ENCODE assay signal across 8 mouse cellular contexts in the genomic region with DNA sequence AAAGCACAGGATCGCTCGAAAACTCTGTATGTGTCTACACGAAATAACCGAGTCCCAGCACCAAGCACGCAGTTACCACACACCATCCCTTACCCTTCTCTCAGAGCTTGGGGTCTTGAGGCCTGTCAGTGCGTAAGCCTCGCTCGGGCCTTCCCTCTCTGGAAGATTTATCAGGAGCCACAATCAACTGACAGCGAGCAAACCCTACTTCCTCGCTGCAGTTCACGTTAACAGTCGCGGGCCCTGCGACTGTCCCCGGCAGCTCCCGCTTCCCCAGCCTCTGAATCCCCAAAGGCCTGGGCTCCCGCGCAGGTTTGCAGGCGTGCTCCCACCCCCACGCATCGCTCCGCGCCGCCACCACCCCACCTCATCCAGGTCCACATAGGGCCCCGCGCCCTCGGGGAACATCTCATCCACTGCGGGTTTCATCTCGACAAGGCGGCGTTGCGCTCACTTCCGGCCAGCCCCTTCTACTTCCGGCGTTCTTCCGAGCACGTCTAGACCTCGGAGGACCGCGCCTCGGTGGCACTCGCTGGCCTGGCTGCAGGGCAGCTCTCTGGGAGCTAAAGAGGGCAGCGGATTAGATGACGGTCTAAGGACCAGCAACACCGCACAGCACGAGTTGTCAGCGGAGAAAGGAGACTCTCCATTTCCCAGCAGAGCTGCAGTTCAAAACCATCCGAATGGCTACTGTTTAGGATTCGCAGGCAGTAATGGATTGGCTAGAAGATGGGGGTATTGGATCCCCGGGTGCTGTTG. TPM values are rescaled to one million over a fixed set of nuclear protein-coding genes. Genes with fewer than 3 reads are reported as not detected.
DNase-seq lines count a peak whose midpoint lies in the region; ATAC-seq lines count a peak whose summit lies in the region.

Gene Cops9, minus strand, starts transcription at position 472 of the 759 bp plus-strand sequence.

- H3K4me1 ChIP-seq in brown adipose tissue, adult 24 weeks (ENCODE audit: control insufficient read depth, insufficient read depth, insufficient read length, low read length), result peaks cover 15% of the 10 kb centered on the region
- H3K4me1 ChIP-seq in heart, embryonic 13.5 days, result peaks cover 18% of the 10 kb centered on the region
- H3K4me1 ChIP-seq in liver, embryonic 12.5 days, result peaks cover 30% of the 10 kb centered on the region
- H3K4me1 ChIP-seq in stomach, embryonic 15.5 days, result peaks cover 12% of the 10 kb centered on the region

- peak within 1 kb of the TSS; percentile 96 for H3K9ac ChIP-seq in heart, embryonic 13.5 days
- H3K9ac ChIP-seq in liver, embryonic 12.5 days, result peak within 1 kb of the TSS; percentile 83
- peak within 1 kb of the TSS; percentile 79 for H3K9ac ChIP-seq in stomach, embryonic 15.5 days

- 1% methylated on average over 50 of the region's 50 CpGs for WGBS in heart, embryonic 13.5 days
- 3% methylated on average over 50 of the region's 50 CpGs for WGBS in liver, embryonic 12.5 days (ENCODE audit: insufficient replicate concordance)
- 1% methylated on average over 50 of the region's 50 CpGs for WGBS in stomach, embryonic 15.5 days

- H3K4me2 ChIP-seq in heart, embryonic 13.5 days, result peak within 1 kb of the TSS; percentile 85
- peak within 1 kb of the TSS; percentile 80 for H3K4me2 ChIP-seq in liver, embryonic 12.5 days
- peak within 1 kb of the TSS; percentile 91 for H3K4me2 ChIP-seq in stomach, embryonic 15.5 days

- peak; percentile 93 for DNase-seq in CD4-positive, CD25-positive, alpha-beta regulatory T cell, adult 2 months (ENCODE audit: low read depth, low spot score)
- peak; percentile 23 for DNase-seq in fat pad, adult 2 months (ENCODE audit: extremely low read depth, low read depth, low spot score)
- peak; percentile 94 for DNase-seq in kidney, postnatal 10 days
- peak; percentile 81 to 86 for DNase-seq in natural killer cell, adult 2 months (ENCODE audit: low spot score in 2 of 2)

- ATAC-seq in heart, embryonic 13.5 days (ENCODE audit: extremely low read depth, insufficient number of reproducible peaks, low FRiP score, low TSS enrichment), result peak; percentile 82
- ATAC-seq in liver, embryonic 12.5 days, result peak; percentile 91
- ATAC-seq in stomach, embryonic 15.5 days (ENCODE audit: insufficient read depth, low FRiP score, low read depth), result peak; percentile 90

- peaks cover 22% of the 10 kb centered on the region for H3K27me3 ChIP-seq in heart, embryonic 13.5 days (replicated peaks)
- H3K27me3 ChIP-seq in liver, embryonic 12.5 days (replicated peaks), result peaks cover 5% of the 10 kb centered on the region
- no peaks in the 10 kb centered on the region for H3K27me3 ChIP-seq in stomach, embryonic 15.5 days (replicated peaks)

- peaks cover 30% of the 10 kb centered on the region for H3K36me3 ChIP-seq in heart, embryonic 13.5 days
- peaks cover 33% of the 10 kb centered on the region for H3K36me3 ChIP-seq in liver, embryonic 12.5 days
- peaks cover 10% of the 10 kb centered on the region; the same call in 1 of the 2 replicates for H3K36me3 ChIP-seq in stomach, embryonic 15.5 days

- peak within 1 kb of the TSS; percentile 11 for H3K27ac ChIP-seq in brown adipose tissue, adult 24 weeks (replicated peaks; ENCODE audit: low read depth, low read length)
- peak within 1 kb of the TSS; percentile 46; the same call in 1 of the 2 replicates for H3K27ac ChIP-seq in heart, embryonic 13.5 days (replicated peaks)
- H3K27ac ChIP-seq in liver, embryonic 12.5 days, result peak within 1 kb of the TSS; percentile 43; the same call in 1 of the 2 replicates
- H3K27ac ChIP-seq in stomach, embryonic 15.5 days, result peak within 1 kb of the TSS; percentile 52

- H3K9me3 ChIP-seq in heart, embryonic 13.5 days, result no peaks in the 10 kb centered on the region
- H3K9me3 ChIP-seq in liver, embryonic 12.5 days (replicated peaks), result no peaks in the 10 kb centered on the region
- H3K9me3 ChIP-seq in stomach, embryonic 15.5 days, result no peaks in the 10 kb centered on the region

- peak within 1 kb of the TSS; percentile 76 for H3K4me3 ChIP-seq in brown adipose tissue, adult 24 weeks (ENCODE audit: insufficient read depth, low read depth, low read length)
- peak within 1 kb of the TSS; percentile 92 for H3K4me3 ChIP-seq in heart, embryonic 13.5 days
- peak within 1 kb of the TSS; percentile 84 for H3K4me3 ChIP-seq in liver, embryonic 12.5 days
- peak within 1 kb of the TSS; percentile 73 for H3K4me3 ChIP-seq in stomach, embryonic 15.5 days (replicated peaks)

RNA-seq across cellular contexts. Expression of gene Cops9, which starts in this region (rescaled TPM):
- polyA plus RNA-seq in brown adipose tissue, adult 24 weeks (2012; ENCODE audit: insufficient read depth, insufficient read length, missing spikeins), result 587 and 1,028 TPM in 2 replicates
- polyA plus RNA-seq in heart, embryonic 13.5 days (2015; fragmentation: Nextera tagmentation; extraction: Ambion mirVana), result 403 and 485 TPM in 2 replicates
- 216 and 232 TPM in 2 replicates for polyA plus RNA-seq in liver, embryonic 12.5 days (2016; fragmentation: Nextera tagmentation; extraction: Ambion mirVana)
- polyA plus RNA-seq in stomach, embryonic 15.5 days (2015; fragmentation: Nextera tagmentation; extraction: Ambion mirVana), result 349 and 369 TPM in 2 replicates

Comparison
In these comparisons a context has a peak if more than half of its experiments do, and no peak if none do; other contexts are left out.
1. Peak in every context shown above with its lines: DNase-seq, ATAC-seq, H3K4me3 ChIP-seq and H3K27ac ChIP-seq.
2. DNase-seq: peak in every context shown above with its lines; median percentile 94 in kidney, postnatal 10 days; 93 in CD4-positive, CD25-positive, alpha-beta regulatory T cell, adult 2 months; 84 in natural killer cell, adult 2 months; 23 in fat pad, adult 2 months.